Mouse (Mus musculus) induced T-regulatory cell, adult 2 months (primary cell): ENCODE data around the gene Gnao1.

Source experiments
- DNase-seq: peaks from one replicate; pipeline ENCODE4 v3.0.0-alpha.2; 2012; ENCODE audit warnings: low read depth

Gene Gnao1

GRCm38 (mm10) chr8:93896841-93897551 is 87.2 kb downstream of the Gnao1 start:
- no peak for DNase-seq

GRCm38 (mm10) chr8:93898570-93898969 is 88.8 kb downstream of the Gnao1 start:
- DNase-seq: no peak

- no peak for DNase-seq
These were observed 92.3 kb downstream of the Gnao1 start for GRCm38 (mm10) chr8:93902040-93902439.

GRCm38 (mm10) chr8:93906961-93907360 is 97.2 kb downstream of the Gnao1 start:
- no peak for DNase-seq

GRCm38 (mm10) chr8:93907987-93908441 is 98.2 kb downstream of the Gnao1 start:
- DNase-seq: no peak

GRCm38 (mm10) chr8:93908546-93908945 is 98.8 kb downstream of the Gnao1 start:
- no peak for DNase-seq

GRCm38 (mm10) chr8:93911715-93912555 is 102.2 kb downstream of the Gnao1 start:
- no peak for DNase-seq

GRCm38 (mm10) chr8:93917859-93918421 is 108.2 kb downstream of the Gnao1 start:
- no peak for DNase-seq

- no peak for DNase-seq
These were observed 108.8 kb downstream of the Gnao1 start for GRCm38 (mm10) chr8:93918580-93918979.

- DNase-seq: no peak
These were observed 109.7 kb downstream of the Gnao1 start for GRCm38 (mm10) chr8:93919422-93919821.

GRCm38 (mm10) chr8:93919916-93920589 is 110.3 kb downstream of the Gnao1 start:
- no peak for DNase-seq

GRCm38 (mm10) chr8:93920590-93920948 is 110.8 kb downstream of the Gnao1 start:
- no peak for DNase-seq

GRCm38 (mm10) chr8:93923897-93924334 is 114.2 kb downstream of the Gnao1 start:
- no peak for DNase-seq

GRCm38 (mm10) chr8:93925513-93925912 is 115.7 kb downstream of the Gnao1 start:
- no peak for DNase-seq

- DNase-seq: no peak
These were observed 119.5 kb downstream of the Gnao1 start for GRCm38 (mm10) chr8:93929233-93929632.

- DNase-seq: no peak
These were observed 121.6 kb downstream of the Gnao1 start for GRCm38 (mm10) chr8:93931336-93931735.

GRCm38 (mm10) chr8:93932873-93933272 is 123.1 kb downstream of the Gnao1 start:
- DNase-seq: peak; percentile 73

GRCm38 (mm10) chr8:93933288-93933687 is 123.5 kb downstream of the Gnao1 start:
- no peak for DNase-seq

GRCm38 (mm10) chr8:93938193-93938592 is 128.4 kb downstream of the Gnao1 start:
- DNase-seq: no peak

GRCm38 (mm10) chr8:93940542-93941423 is 131.0 kb downstream of the Gnao1 start:
- DNase-seq: no peak

GRCm38 (mm10) chr8:93941636-93942054 is 131.9 kb downstream of the Gnao1 start:
- no peak for DNase-seq
